Mouse (Mus musculus): ENCODE measurements around the gene Eif4g3.

GRCm38 (mm10) chr4:138104967-138105366, 112.1 kb downstream of the Eif4g3 start:
- TF ChIP-seq CTCF (IDR thresholded peaks at IDR 0.05; ENCODE audit: borderline replicate concordance, control insufficient read depth, extremely low read depth, insufficient read depth, low read length, poor library complexity) (no peak), POLR2A (IDR thresholded peaks at IDR 0.05; ENCODE audit: control insufficient read depth, extremely low read depth, insufficient read depth, low read length, poor library complexity) (no peak)

Measured in thymus, adult 2 months (tissue).